Mouse (Mus musculus): ENCODE results near the gene Mettl24. TPM values are rescaled to one million over a fixed set of nuclear protein-coding genes. Genes with fewer than 3 reads are reported as not detected.

Mettl24 gene
- polyA plus RNA-seq, 1 experiment: not detected

GRCm38 (mm10) chr10:40831267-40831666, 148.2 kb downstream of the Mettl24 start:
- no peak overlapping the region for H3K27ac ChIP-seq (ENCODE audit: insufficient read depth, low read depth, low read length)
- H3K4me1 ChIP-seq (ENCODE audit: control insufficient read depth, insufficient read depth, low read length): 0 out of 2 replicates have a peak, but pooled peaks cover 4% of the 10 kb centered on the region
- 56% methylated on average over 6 of the region's 7 CpGs for WGBS
- TF ChIP-seq CTCF (IDR thresholded peaks at IDR 0.05; ENCODE audit: insufficient read depth, low read depth, low read length) (no peak), POLR2A (IDR thresholded peaks at IDR 0.05; ENCODE audit: insufficient read depth, low read depth, low read length) (no peak)
- no peak overlapping the region for H3K4me3 ChIP-seq (ENCODE audit: insufficient read depth, low read depth, low read length)

DNA sequence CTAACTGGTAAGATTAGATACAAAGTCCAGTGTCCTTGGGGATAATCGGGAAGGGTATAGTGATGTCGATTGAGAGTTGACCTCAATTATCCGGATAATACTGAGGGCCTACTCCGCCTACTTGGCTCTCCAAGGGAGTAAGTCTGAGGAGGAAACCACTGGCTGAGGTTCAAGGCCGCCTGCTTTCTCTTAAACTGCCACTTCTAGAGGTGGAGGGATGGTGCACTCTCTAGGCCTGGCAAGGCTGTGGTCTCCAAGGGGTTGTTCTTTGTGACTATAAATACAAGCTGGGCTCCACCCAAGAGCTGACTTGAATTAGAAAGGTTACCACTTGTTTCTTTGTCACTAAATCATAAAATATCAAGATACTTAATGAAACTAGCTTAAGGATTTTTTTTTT, 157.0 kb downstream of the Mettl24 start:
- TF ChIP-seq POLR2A (IDR thresholded peaks at IDR 0.05; ENCODE audit: insufficient read depth, low read depth, low read length) (no peak), CTCF (IDR thresholded peaks at IDR 0.05; ENCODE audit: insufficient read depth, low read depth, low read length) (no peak)
- 64% methylated on average over 5 of the region's 5 CpGs for WGBS
- Histone ChIP-seq H3K27ac (ENCODE audit: insufficient read depth, low read depth, low read length) (no peak overlapping the region), H3K4me1 (ENCODE audit: control insufficient read depth, insufficient read depth, low read length) (peaks cover 20% of the 10 kb centered on the region), H3K4me3 (ENCODE audit: insufficient read depth, low read depth, low read length) (no peak overlapping the region)

GRCm38 (mm10) chr10:40843841-40844240, 160.8 kb downstream of the Mettl24 start:
- TF ChIP-seq POLR2A (IDR thresholded peaks at IDR 0.05; ENCODE audit: insufficient read depth, low read depth, low read length) (no peak), CTCF (IDR thresholded peaks at IDR 0.05; ENCODE audit: insufficient read depth, low read depth, low read length) (no peak)
- Histone ChIP-seq H3K4me1 (ENCODE audit: control insufficient read depth, insufficient read depth, low read length) (peaks cover 17% of the 10 kb centered on the region), H3K27ac (ENCODE audit: insufficient read depth, low read depth, low read length) (no peak overlapping the region), H3K4me3 (ENCODE audit: insufficient read depth, low read depth, low read length) (no peak overlapping the region)
- 51% methylated on average over 5 of the region's 5 CpGs for WGBS

GRCm38 (mm10) chr10:40844546-40844945, 161.5 kb downstream of the Mettl24 start:
- WGBS: 34% methylated on average over 10 of the region's 10 CpGs
- TF ChIP-seq POLR2A (IDR thresholded peaks at IDR 0.05; ENCODE audit: insufficient read depth, low read depth, low read length) (no peak), CTCF (IDR thresholded peaks at IDR 0.05; ENCODE audit: insufficient read depth, low read depth, low read length) (no peak)
- no peak overlapping the region; the same call in 1 of the 2 replicates for H3K27ac ChIP-seq (ENCODE audit: insufficient read depth, low read depth, low read length)
- peaks cover 17% of the 10 kb centered on the region for H3K4me1 ChIP-seq (ENCODE audit: control insufficient read depth, insufficient read depth, low read length)
- no peak overlapping the region for H3K4me3 ChIP-seq (ENCODE audit: insufficient read depth, low read depth, low read length)

- Histone ChIP-seq H3K4me3 (ENCODE audit: insufficient read depth, low read depth, low read length) (no peak overlapping the region), H3K4me1 (ENCODE audit: control insufficient read depth, insufficient read depth, low read length) (peaks cover 16% of the 10 kb centered on the region), H3K27ac (ENCODE audit: insufficient read depth, low read depth, low read length) (no peak overlapping the region)
- TF ChIP-seq CTCF (IDR thresholded peaks at IDR 0.05; ENCODE audit: insufficient read depth, low read depth, low read length): no peak
- no peak for TF ChIP-seq POLR2A (IDR thresholded peaks at IDR 0.05; ENCODE audit: insufficient read depth, low read depth, low read length)
- 82% methylated on average over 6 of the region's 6 CpGs for WGBS
Observed at GRCm38 (mm10) chr10:40845626-40846025, 162.5 kb downstream of the Mettl24 start.

GRCm38 (mm10) chr10:40847176-40847874, 164.2 kb downstream of the Mettl24 start:
- Histone ChIP-seq H3K4me3 (ENCODE audit: insufficient read depth, low read depth, low read length) (no peak overlapping the region), H3K4me1 (ENCODE audit: control insufficient read depth, insufficient read depth, low read length) (peaks cover 13% of the 10 kb centered on the region), H3K27ac (ENCODE audit: insufficient read depth, low read depth, low read length) (no peak overlapping the region)
- TF ChIP-seq CTCF (IDR thresholded peaks at IDR 0.05; ENCODE audit: insufficient read depth, low read depth, low read length): no peak
- TF ChIP-seq POLR2A (IDR thresholded peaks at IDR 0.05; ENCODE audit: insufficient read depth, low read depth, low read length): no peak
- 89% methylated on average over 10 of the region's 10 CpGs for WGBS

DNA sequence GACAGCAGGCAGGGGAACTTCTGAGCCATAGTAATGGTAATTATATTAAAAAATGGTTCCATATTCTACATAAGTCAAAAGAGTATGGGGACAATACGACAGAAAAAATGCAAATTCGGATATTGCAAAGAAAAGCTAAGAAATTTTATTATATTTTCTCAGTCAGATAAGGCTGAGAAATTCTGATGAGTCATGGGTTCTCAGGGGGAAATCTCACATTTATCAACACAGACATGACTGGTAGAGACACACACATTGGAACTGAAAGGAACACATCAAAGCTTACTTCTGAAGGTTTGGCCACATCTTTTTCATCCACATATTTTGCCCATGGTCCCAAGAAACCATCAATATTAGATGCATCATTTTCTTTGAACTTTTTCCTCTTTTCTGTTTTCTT, 167.6 kb downstream of the Mettl24 start:
- 86% methylated on average over 2 of the region's 2 CpGs for WGBS
- peaks cover 1% of the 10 kb centered on the region; the same call in 1 of the 2 replicates for H3K4me1 ChIP-seq (ENCODE audit: control insufficient read depth, insufficient read depth, low read length)
- H3K27ac ChIP-seq (ENCODE audit: insufficient read depth, low read depth, low read length): no peak overlapping the region
- TF ChIP-seq CTCF (IDR thresholded peaks at IDR 0.05; ENCODE audit: insufficient read depth, low read depth, low read length) (no peak), POLR2A (IDR thresholded peaks at IDR 0.05; ENCODE audit: insufficient read depth, low read depth, low read length) (no peak)
- no peak overlapping the region for H3K4me3 ChIP-seq (ENCODE audit: insufficient read depth, low read depth, low read length)

- no peak overlapping the region for H3K4me3 ChIP-seq (ENCODE audit: insufficient read depth, low read depth, low read length)
- H3K4me1 ChIP-seq (ENCODE audit: control insufficient read depth, insufficient read depth, low read length): no peaks in the 10 kb centered on the region
- no peak for TF ChIP-seq CTCF (IDR thresholded peaks at IDR 0.05; ENCODE audit: insufficient read depth, low read depth, low read length)
- TF ChIP-seq POLR2A (IDR thresholded peaks at IDR 0.05; ENCODE audit: insufficient read depth, low read depth, low read length): no peak
- H3K27ac ChIP-seq (ENCODE audit: insufficient read depth, low read depth, low read length): no peak overlapping the region
Observed at GRCm38 (mm10) chr10:40851138-40851537, 168.1 kb downstream of the Mettl24 start.

DNA sequence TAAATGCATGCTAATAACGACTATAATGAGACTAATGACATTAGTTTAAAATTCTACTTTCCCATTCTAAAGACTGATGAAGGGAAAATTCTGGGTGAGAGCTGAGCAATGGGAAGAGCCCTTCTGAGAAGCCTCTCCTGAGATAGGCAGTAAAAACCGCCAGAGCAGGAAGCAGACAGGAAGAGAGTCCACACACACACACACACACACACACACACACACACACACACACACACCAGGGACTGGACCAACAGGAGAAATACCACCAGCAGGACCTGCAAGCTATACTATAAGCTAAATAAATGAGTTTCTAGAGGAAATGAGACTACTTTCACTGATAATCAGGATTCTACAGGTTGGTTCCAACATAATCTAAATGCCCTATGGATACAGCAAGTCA, 172.5 kb downstream of the Mettl24 start:
- Histone ChIP-seq H3K27ac (ENCODE audit: insufficient read depth, low read depth, low read length) (no peak overlapping the region), H3K4me1 (ENCODE audit: control insufficient read depth, insufficient read depth, low read length) (0 out of 2 replicates have a peak, but pooled peaks cover 2% of the 10 kb centered on the region), H3K4me3 (ENCODE audit: insufficient read depth, low read depth, low read length) (no peak overlapping the region)
- WGBS: 74% methylated on average over 2 of the region's 2 CpGs
- no peak for TF ChIP-seq CTCF (IDR thresholded peaks at IDR 0.05; ENCODE audit: insufficient read depth, low read depth, low read length)
- TF ChIP-seq POLR2A (IDR thresholded peaks at IDR 0.05; ENCODE audit: insufficient read depth, low read depth, low read length): no peak

All from olfactory bulb, adult 2 months (tissue).